Mouse (Mus musculus): Measurements from ENCODE around the gene Tbc1d16. TPM values are rescaled to one million over a fixed set of nuclear protein-coding genes. Genes with fewer than 3 reads are reported as not detected.
"Not testable (repeated sequence)": the region's sequence is repeated elsewhere in the genome, so short reads cannot be mapped to it uniquely, and the experiment has no call there.

Gene Tbc1d16
- polyA plus RNA-seq, 1 experiment from 2014 or later: 41.1 TPM

- Histone ChIP-seq H3K9me3 (ENCODE audit: control insufficient read depth, low read length) (no peaks in the 10 kb centered on the region), H3K9ac (replicated peaks; ENCODE audit: low read length) (no peak overlapping the region), H3K4me3 (replicated peaks; ENCODE audit: low read depth, low read length) (no peak overlapping the region), H3K36me3 (ENCODE audit: control insufficient read depth, insufficient read depth, low read length) (no peaks in the 10 kb centered on the region), H3K4me2 (ENCODE audit: low read length) (no peak overlapping the region), H3K27ac (replicated peaks; ENCODE audit: low read depth, low read length) (no peak overlapping the region), H3K27me3 (ENCODE audit: control insufficient read depth, insufficient read depth, low read length) (no peaks in the 10 kb centered on the region), H3K4me1 (ENCODE audit: control insufficient read depth, insufficient read depth, low read length) (peaks cover 6% of the 10 kb centered on the region; the same call in 1 of the 2 replicates)
- no peak for DNase-seq
- WGBS: 77% methylated on average over 7 of the region's 7 CpGs
- ATAC-seq (ENCODE audit: low FRiP score, low TSS enrichment): no peak
These were observed 123.2 kb downstream of the Tbc1d16 start for GRCm38 (mm10) chr11:119105071-119105609.

DNA sequence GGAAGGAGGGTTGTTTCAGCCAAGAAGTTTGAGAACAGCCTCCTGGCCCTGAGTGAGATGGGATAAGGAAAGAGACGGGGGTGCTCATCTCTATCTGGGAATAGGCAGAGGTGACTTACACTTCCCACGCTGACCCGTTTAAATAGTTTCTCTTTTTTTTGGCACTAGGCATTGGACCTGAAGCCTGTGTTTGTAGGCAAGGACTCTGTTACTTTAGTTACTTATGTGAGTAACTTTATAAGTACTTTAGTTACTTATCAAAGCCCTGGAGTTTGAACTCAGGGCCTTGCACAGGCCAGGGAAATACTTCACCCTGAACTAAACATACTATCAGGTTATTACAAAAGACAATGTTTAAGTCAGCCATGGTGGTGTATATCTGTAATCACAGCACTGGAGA lies 124.3 kb downstream of the Tbc1d16 start:
- DNase-seq (no peak), ATAC-seq (ENCODE audit: low FRiP score, low TSS enrichment) (no peak)
- peaks cover 6% of the 10 kb centered on the region; the same call in 1 of the 2 replicates for H3K4me1 ChIP-seq (ENCODE audit: control insufficient read depth, insufficient read depth, low read length)
- H3K27me3 ChIP-seq (ENCODE audit: control insufficient read depth, insufficient read depth, low read length): no peaks in the 10 kb centered on the region
- no peaks in the 10 kb centered on the region for H3K36me3 ChIP-seq (ENCODE audit: control insufficient read depth, insufficient read depth, low read length)
- H3K27ac ChIP-seq (replicated peaks; ENCODE audit: low read depth, low read length): no peak overlapping the region
- H3K4me2 ChIP-seq (ENCODE audit: low read length): no peak overlapping the region
- no peak overlapping the region for H3K9ac ChIP-seq (replicated peaks; ENCODE audit: low read length)
- 92% methylated on average over 3 of the region's 3 CpGs for WGBS
- H3K9me3 ChIP-seq (ENCODE audit: control insufficient read depth, low read length): no peaks in the 10 kb centered on the region
- no peak overlapping the region for H3K4me3 ChIP-seq (replicated peaks; ENCODE audit: low read depth, low read length)

DNA sequence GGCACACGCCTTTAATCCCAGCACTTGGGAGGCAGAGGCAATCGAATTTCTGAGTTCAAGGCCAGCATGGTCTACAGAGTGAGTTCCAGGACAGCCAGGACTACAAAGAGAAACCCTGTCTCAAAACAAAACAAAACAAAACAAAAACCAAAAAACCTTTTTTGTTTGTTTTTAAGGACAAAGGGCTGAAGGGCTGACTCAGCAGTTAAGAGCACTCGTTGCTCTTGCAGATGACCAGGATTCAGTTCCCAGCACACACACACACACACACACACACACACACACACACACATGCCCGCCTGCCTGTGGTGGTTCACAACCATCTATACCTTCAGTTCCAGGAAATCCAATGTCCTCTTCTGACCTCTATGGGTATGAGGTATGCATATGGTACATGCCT lies 127.9 kb downstream of the Tbc1d16 start:
- not testable (repeated sequence) for H3K27ac ChIP-seq (replicated peaks; ENCODE audit: low read depth, low read length); ATAC-seq (ENCODE audit: low FRiP score, low TSS enrichment)

DNA sequence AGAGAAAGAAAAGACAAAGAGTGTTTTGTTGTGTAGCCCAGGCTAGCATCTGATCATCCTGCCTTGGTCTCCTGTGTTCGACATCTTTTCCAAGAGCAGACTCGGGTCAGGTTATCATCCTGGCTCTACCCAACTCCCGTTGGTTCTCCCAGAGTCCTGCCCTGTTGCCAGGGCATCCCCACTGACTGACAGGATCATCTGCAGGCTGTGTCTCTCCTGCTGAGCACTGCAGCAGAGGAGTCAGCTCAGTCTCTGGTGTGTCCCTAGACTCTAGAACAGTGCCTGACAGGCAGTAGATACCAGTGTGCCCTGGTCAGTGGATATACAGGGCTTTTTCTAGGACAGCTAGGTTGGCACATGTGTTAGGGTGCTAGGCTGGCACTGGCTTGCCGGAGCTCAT lies 130.1 kb downstream of the Tbc1d16 start:
- DNase-seq (no peak), ATAC-seq (ENCODE audit: low FRiP score, low TSS enrichment) (no peak)
- no peak overlapping the region for H3K9ac ChIP-seq (replicated peaks; ENCODE audit: low read length)
- H3K4me1 ChIP-seq (ENCODE audit: control insufficient read depth, insufficient read depth, low read length): 0 out of 2 replicates have a peak, but pooled peaks cover 7% of the 10 kb centered on the region
- H3K27ac ChIP-seq (replicated peaks; ENCODE audit: low read depth, low read length): no peak overlapping the region
- H3K9me3 ChIP-seq (ENCODE audit: control insufficient read depth, low read length): no peaks in the 10 kb centered on the region
- no peaks in the 10 kb centered on the region for H3K27me3 ChIP-seq (ENCODE audit: control insufficient read depth, insufficient read depth, low read length)
- H3K4me3 ChIP-seq (replicated peaks; ENCODE audit: low read depth, low read length): no peak overlapping the region
- WGBS: 69% methylated on average over 4 of the region's 4 CpGs
- H3K4me2 ChIP-seq (ENCODE audit: low read length): no peak overlapping the region
- H3K36me3 ChIP-seq (ENCODE audit: control insufficient read depth, insufficient read depth, low read length): no peaks in the 10 kb centered on the region

More for the DNA sequence above, 127.9 kb downstream of the Tbc1d16 start:
- not testable (repeated sequence) for H3K9ac ChIP-seq (replicated peaks; ENCODE audit: low read length); DNase-seq; H3K4me2 ChIP-seq (ENCODE audit: low read length); H3K27me3 ChIP-seq (ENCODE audit: control insufficient read depth, insufficient read depth, low read length); H3K36me3 ChIP-seq (ENCODE audit: control insufficient read depth, insufficient read depth, low read length); H3K4me3 ChIP-seq (replicated peaks; ENCODE audit: low read depth, low read length); H3K9me3 ChIP-seq (ENCODE audit: control insufficient read depth, low read length); H3K4me1 ChIP-seq (ENCODE audit: control insufficient read depth, insufficient read depth, low read length)
- WGBS: 72% methylated on average over 4 of the region's 4 CpGs

- 54% methylated on average over 3 of the region's 3 CpGs for WGBS
- Histone ChIP-seq H3K9me3 (ENCODE audit: control insufficient read depth, low read length) (no peaks in the 10 kb centered on the region), H3K4me1 (ENCODE audit: control insufficient read depth, insufficient read depth, low read length) (peaks cover 12% of the 10 kb centered on the region; the same call in 1 of the 2 replicates), H3K36me3 (ENCODE audit: control insufficient read depth, insufficient read depth, low read length) (no peaks in the 10 kb centered on the region), H3K4me2 (ENCODE audit: low read length) (no peak overlapping the region), H3K27ac (replicated peaks; ENCODE audit: low read depth, low read length) (no peak overlapping the region), H3K27me3 (ENCODE audit: control insufficient read depth, insufficient read depth, low read length) (no peaks in the 10 kb centered on the region), H3K9ac (replicated peaks; ENCODE audit: low read length) (no peak overlapping the region), H3K4me3 (replicated peaks; ENCODE audit: low read depth, low read length) (no peak overlapping the region)
- ATAC-seq (ENCODE audit: low FRiP score, low TSS enrichment) (no peak), DNase-seq (no peak)
These were observed 132.9 kb downstream of the Tbc1d16 start for GRCm38 (mm10) chr11:119095441-119095840.

- H3K9ac ChIP-seq (replicated peaks; ENCODE audit: low read length): no peak overlapping the region
- H3K36me3 ChIP-seq (ENCODE audit: control insufficient read depth, insufficient read depth, low read length): no peaks in the 10 kb centered on the region
- H3K27ac ChIP-seq (replicated peaks; ENCODE audit: low read depth, low read length): no peak overlapping the region
- H3K4me2 ChIP-seq (ENCODE audit: low read length): no peak overlapping the region
- no peaks in the 10 kb centered on the region for H3K9me3 ChIP-seq (ENCODE audit: control insufficient read depth, low read length)
- WGBS: 79% methylated on average over 1 of the region's 1 CpGs
- DNase-seq (no peak), ATAC-seq (ENCODE audit: low FRiP score, low TSS enrichment) (no peak)
- H3K4me3 ChIP-seq (replicated peaks; ENCODE audit: low read depth, low read length): no peak overlapping the region
- peaks cover 18% of the 10 kb centered on the region for H3K27me3 ChIP-seq (ENCODE audit: control insufficient read depth, insufficient read depth, low read length)
- H3K4me1 ChIP-seq (ENCODE audit: control insufficient read depth, insufficient read depth, low read length): peaks cover 22% of the 10 kb centered on the region
These were observed 135.0 kb downstream of the Tbc1d16 start for GRCm38 (mm10) chr11:119093322-119093721.

Small RNAs within 50 kb of the gene (microRNA-seq; reads per million reads assigned to microRNA genes)
- 2.5 reads per million, percentile 17 among the genes with 10 or more reads in this experiment for gene Mir6934

Other genes starting within 250 kb of the Tbc1d16 start
- not detected in 2 replicates for gene Enpp7, start 240.3 kb downstream of the Tbc1d16 start, polyA plus RNA-seq (2014; fragmentation: Nextera tagmentation; extraction: Ambion mirVana)
- gene Cbx2, start 205.5 kb downstream of the Tbc1d16 start, polyA plus RNA-seq (2014; fragmentation: Nextera tagmentation; extraction: Ambion mirVana): 15.6 and 20.7 TPM in 2 replicates
- gene Cbx8, start 187.5 kb downstream of the Tbc1d16 start, polyA plus RNA-seq (2014; fragmentation: Nextera tagmentation; extraction: Ambion mirVana): 11.5 and 12.4 TPM in 2 replicates
- gene Cbx4, start 142.3 kb downstream of the Tbc1d16 start, polyA plus RNA-seq (2014; fragmentation: Nextera tagmentation; extraction: Ambion mirVana): 19.0 and 19.3 TPM in 2 replicates
- gene Ccdc40, start 73 bp upstream of the Tbc1d16 start, polyA plus RNA-seq (2014; fragmentation: Nextera tagmentation; extraction: Ambion mirVana): 12.2 and 13.3 TPM in 2 replicates
- gene Gaa, start 39.4 kb upstream of the Tbc1d16 start, polyA plus RNA-seq (2014; fragmentation: Nextera tagmentation; extraction: Ambion mirVana): 58.6 and 67.2 TPM in 2 replicates
- 257 and 264 TPM in 2 replicates for gene Eif4a3, start 71.6 kb upstream of the Tbc1d16 start, polyA plus RNA-seq (2014; fragmentation: Nextera tagmentation; extraction: Ambion mirVana)
- gene Card14, start 79.3 kb upstream of the Tbc1d16 start, polyA plus RNA-seq (2014; fragmentation: Nextera tagmentation; extraction: Ambion mirVana): 0.11 and 0.16 TPM in 2 replicates
- 5.3 and 6.1 TPM in 2 replicates for gene Sgsh, start 127.0 kb upstream of the Tbc1d16 start, polyA plus RNA-seq (2014; fragmentation: Nextera tagmentation; extraction: Ambion mirVana)
- 3.9 and 5.0 TPM in 2 replicates for gene Slc26a11, start 127.1 kb upstream of the Tbc1d16 start, polyA plus RNA-seq (2014; fragmentation: Nextera tagmentation; extraction: Ambion mirVana)
- gene Rnf213, start 164.6 kb upstream of the Tbc1d16 start, polyA plus RNA-seq (2014; fragmentation: Nextera tagmentation; extraction: Ambion mirVana): 0.72 and 3.2 TPM in 2 replicates